Mouse (Mus musculus) A20 (cell line): Measurements from ENCODE around the gene Slc5a4b.

Source experiments
- DNase-seq: peaks from one replicate; pipeline ENCODE4 v3.0.0-alpha.2; 2011; ENCODE audit warnings: low read depth, low spot score

Gene Slc5a4b

DNA sequence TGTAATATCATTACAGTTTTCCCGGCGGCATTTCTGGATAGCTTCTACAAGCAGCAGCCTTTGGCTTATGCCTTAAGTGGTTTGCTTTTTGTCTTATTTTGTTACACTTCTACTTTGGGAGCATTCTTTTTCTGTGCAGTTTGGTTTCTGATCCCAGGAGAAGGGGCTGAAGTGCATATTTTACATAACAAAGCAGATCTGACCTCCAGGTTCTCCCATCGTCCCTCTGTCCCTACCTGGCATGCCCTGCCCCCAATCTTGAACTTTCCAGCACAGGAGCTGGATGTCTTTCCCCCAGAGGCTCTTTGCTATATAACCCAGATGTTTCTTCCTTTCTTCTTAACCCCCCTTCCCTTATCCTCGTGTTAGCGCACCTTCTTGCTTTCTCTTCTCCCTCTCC, 65.4 kb downstream of the Slc5a4b start:
- DNase-seq: no peak

- no peak for DNase-seq
Observed at GRCm38 (mm10) chr10:76036962-76037361, 73.8 kb downstream of the Slc5a4b start.

- no peak for DNase-seq
Observed at GRCm38 (mm10) chr10:76035277-76035676, 75.5 kb downstream of the Slc5a4b start.

DNA sequence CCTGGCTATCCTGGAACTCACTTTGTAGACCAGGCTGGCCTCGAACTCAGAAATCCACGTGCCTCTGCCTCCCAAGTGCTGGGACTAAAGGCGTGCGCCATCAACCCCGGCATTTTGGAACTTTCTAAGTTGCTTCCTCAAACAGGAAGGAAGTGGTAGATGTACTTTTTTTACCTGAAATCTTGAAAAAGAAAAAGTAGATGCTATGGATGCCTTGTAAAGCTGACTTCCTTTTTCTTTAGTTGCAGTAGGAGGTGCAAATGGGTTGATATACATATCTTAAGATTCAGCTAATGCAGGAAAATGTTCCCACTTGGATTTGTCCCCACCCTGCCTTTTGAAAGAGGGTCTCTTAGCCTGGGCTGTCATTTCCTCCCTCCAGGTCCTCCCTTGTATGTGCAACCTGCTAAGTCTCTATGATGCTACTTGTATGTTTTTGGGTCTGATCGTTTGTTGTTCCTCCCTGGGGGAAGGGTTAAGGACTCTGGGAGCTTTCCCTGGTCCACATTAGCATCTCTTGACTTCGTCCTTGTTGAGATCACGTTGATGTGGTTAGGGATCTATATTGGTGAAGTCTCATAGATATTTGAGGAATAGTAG, 76.7 kb downstream of the Slc5a4b start:
- peak; percentile 30 for DNase-seq

GRCm38 (mm10) chr10:76033119-76033455, 77.7 kb downstream of the Slc5a4b start:
- DNase-seq: peak; percentile 63

- peak; percentile 96 for DNase-seq
Observed at GRCm38 (mm10) chr10:76032402-76033118, 78.2 kb downstream of the Slc5a4b start, which contains the start of gene Zfp280b. Zfp280b (plus strand) TSS chr10:76032650.

- DNase-seq: no peak
Observed at GRCm38 (mm10) chr10:76031511-76032401, 79.0 kb downstream of the Slc5a4b start.

GRCm38 (mm10) chr10:76030496-76030895, 80.3 kb downstream of the Slc5a4b start:
- DNase-seq: peak; percentile 45

DNA sequence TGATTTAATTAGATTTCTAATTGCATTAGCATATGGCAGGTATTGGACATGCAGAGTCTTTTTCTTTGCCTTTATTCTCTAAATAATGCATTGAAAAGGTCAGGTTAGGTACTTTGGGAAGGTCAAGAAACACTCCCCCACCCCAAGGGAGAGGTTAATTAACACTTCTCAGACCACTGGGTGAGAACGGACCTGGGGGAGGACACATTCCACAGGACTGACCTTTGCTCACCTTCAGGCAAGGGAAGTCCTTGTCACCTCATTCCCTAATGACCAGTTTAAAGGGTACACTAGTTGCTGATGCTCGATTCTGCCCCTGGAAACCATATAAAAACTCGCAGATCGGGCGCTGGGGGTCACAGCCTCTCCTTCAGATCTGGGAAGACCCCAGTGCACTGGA, 81.5 kb downstream of the Slc5a4b start:
- no peak for DNase-seq

DNA sequence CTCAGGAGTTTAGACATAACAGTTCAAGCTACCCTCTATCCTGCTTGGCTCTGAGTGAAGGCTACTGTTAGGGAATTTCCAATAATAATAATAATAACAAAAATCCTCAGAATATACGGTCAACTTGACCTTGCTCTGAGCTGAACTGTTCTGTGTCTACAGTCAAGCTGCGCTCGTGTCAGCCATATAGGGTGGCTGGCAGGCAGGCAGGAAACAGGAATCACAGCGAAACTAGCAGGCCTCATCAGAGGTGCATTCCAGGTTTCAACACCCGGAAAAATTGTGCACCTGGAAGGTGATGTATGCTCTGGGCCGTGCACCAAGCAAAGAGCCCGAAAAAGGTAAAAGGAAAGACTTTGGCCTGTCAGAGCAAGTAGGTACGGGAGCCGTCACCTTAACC, 82.4 kb downstream of the Slc5a4b start:
- no peak for DNase-seq

GRCm38 (mm10) chr10:76028016-76028366, 82.8 kb downstream of the Slc5a4b start:
- DNase-seq: no peak

DNA sequence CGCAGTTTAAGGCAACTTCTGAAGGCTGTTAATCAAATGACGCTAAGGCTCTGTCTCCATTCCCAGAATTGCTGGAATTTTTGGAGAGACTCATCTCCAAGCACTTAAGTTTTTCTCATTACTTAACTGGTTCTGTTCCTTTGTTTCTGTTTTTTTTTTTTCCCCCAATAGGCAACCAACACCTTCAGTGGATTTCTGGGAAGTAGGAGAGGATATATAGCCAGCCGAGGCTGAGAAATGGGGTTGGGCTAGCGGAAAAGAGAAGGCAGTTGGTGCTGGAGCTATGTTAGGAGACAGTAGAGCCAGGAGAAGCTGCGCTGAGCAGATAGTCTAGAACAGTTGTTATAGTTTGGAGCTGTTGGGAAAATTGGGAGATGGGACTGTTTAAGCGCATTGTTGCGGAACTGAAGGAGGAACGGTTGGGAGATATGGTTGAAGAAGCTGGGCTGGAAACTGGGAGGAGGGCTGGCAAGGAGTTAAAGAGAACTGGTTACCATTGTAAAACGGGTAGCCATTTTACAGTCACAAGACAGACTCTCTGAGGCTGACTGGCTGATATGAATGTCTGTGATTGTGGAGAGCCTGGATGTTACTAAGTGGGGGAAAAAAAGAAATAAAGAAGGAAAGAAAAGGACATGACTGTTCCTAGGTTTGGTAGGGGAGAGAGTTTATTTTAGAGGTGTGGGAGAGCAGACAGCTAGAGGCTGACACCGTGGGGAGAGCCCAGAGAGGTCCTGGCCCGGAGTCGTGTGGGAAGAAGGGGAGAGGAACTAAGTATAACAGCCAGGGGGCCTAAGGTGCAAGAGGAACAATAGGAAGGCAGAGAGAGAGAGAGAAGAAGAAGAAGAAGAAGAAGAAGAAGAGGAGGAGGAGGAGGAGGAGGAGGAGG, 83.4 kb downstream of the Slc5a4b start:
- no peak for DNase-seq

DNA sequence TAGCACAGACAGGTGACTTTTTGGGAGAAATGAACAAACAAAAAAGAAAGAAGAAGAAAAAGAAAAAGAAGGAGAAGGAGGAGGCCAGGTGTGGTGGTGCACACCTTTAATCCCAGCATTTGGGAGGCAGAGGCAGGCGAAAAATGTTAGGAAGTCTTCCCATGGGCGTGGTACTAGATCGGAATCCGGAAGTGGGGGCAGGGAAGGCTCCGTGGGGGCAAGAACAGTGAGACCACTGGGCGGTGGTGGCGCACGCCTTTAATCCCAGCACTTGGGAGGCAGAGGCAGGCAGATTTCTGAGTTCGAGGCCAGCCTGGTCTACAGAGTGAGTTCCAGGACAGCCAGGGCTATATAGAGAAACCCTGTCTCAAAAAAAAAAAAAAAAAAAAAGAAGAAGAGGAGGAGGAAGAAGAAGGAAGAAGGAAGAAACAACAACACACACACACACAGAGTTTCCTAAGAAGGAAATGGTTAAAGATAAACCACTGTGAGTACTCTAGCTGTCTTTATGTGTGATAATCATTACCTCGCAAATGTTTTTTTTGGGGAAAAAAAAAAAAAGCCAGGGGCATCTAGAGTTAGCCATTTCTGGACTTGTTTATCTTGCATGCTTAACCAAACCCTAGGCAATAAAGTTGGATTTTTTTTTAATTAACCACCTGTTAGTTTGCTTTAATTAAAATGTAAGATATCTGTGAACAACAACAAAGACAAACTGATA, 85.1 kb downstream of the Slc5a4b start:
- DNase-seq: no peak

DNA sequence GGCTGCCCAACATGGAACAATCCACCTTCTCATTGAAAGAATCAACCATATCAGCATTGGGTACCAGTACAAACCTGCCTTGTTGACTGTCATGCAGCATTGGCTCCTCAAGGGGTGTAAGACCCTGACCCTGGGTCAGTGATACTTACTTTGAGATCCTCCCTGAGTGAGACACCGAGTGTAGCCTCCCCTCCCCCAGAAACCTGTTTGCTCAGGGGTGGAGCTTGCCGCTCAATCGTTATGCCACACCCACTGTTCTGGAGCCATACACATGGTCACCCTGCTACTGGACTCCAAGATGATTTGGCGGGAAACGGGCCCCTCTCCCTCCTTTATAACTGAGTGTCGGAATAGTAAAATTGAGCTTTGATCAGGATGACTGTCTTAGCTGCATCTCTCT, 86.8 kb downstream of the Slc5a4b start:
- DNase-seq: no peak

GRCm38 (mm10) chr10:76021728-76022127, 89.0 kb downstream of the Slc5a4b start:
- DNase-seq: no peak

- peak; percentile 35 for DNase-seq
Observed at GRCm38 (mm10) chr10:76016886-76017285, 93.9 kb downstream of the Slc5a4b start.

DNA sequence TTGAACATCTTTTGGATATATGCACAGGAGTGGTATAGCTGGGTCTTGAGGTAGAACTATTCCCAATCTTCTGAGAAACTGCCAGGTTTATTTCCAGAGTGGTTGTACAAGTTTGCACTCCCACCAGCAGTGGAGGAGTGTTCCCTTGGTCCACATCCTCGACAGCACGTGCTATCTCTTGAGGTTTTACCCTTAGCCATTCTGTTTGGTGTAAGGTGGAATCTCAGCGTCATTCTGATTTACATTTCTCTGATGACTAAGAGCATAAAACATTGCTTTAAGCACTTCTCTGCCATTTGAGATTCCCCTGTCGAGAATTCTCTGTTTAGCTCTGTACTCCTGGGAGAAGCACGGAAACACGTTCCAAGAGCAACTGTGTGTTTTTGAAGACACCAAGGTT, 97.8 kb downstream of the Slc5a4b start:
- no peak for DNase-seq

DNA sequence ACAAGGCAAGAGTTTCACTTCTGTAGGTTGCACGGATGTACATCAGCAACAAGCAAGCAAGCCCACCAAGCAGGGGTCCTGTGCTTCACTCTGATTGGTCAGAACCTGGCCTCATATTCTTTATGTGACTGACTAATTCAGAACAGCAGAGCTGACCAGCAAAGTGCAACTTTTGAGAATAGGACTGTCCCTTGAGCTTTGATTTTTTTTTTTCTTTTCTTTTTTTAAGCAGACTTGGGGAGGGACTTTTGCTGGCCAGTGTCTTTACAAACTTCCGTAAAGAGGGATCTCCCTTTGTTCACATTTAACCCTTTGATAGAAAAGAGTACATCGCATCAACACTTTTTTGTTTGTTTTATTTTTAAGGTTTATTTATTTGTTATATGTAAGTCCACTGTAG, 100.9 kb downstream of the Slc5a4b start:
- no peak for DNase-seq
